ENCODE assay signal across 7 mouse cellular contexts in the genomic region with DNA sequence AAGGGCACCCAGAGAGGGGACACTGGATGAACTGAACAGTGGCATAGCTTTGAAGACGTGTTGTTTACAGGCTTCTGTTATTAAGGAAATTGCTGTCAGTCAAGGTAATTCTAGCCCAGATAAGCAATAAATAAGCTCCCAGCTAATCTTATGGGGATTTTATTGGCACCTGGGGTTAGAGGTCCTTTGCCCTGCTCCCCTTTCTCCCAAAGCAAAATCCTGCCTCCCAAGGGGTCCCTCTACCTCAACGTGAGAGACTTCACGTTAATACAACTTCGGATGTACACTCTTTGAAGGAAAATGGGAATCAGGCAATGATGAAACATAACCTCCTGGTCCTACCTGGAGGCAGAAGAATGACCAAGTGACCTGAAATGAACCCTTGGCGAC. TPM values are rescaled to one million over a fixed set of nuclear protein-coding genes. Genes with fewer than 3 reads are reported as not detected.
DNase-seq lines count a peak whose midpoint lies in the region; ATAC-seq and TF ChIP-seq lines count a peak whose summit lies in the region.

No protein-coding gene starts in this region.

- peak overlapping the region; percentile 87 for H3K4me2 ChIP-seq in forebrain, embryonic 13.5 days
- H3K4me2 ChIP-seq in limb, embryonic 14.5 days (replicated peaks; ENCODE audit: low read depth, low read length, severe bottlenecking) = peak overlapping the region; percentile 86
- H3K4me2 ChIP-seq in stomach, embryonic 16.5 days (ENCODE audit: low read depth, low read length) = peak overlapping the region; percentile 73

- H3K36me3 ChIP-seq in megakaryocyte, embryonic 14.5 days (replicated peaks; ENCODE audit: low read length) = peaks cover 44% of the 10 kb centered on the region
- no peaks in the 10 kb centered on the region for H3K36me3 ChIP-seq in forebrain, embryonic 13.5 days (ENCODE audit: poor library complexity, severe bottlenecking)
- H3K36me3 ChIP-seq in limb, embryonic 14.5 days (ENCODE audit: control insufficient read depth, insufficient read depth, low read length) = no peaks in the 10 kb centered on the region
- H3K36me3 ChIP-seq in stomach, embryonic 16.5 days (ENCODE audit: control insufficient read depth, insufficient read depth, low read length) = no peaks in the 10 kb centered on the region

- no peak for DNase-seq in limb, embryonic 14.5 days (ENCODE audit: low spot score)
- DNase-seq in Muller cell, postnatal 12 days (ENCODE audit: inconsistent ontology term) = no peak
- DNase-seq in ovary, postnatal 36 days (ENCODE audit: low spot score) = no peak

- H3K4me3 ChIP-seq in megakaryocyte, embryonic 14.5 days (replicated peaks) = peak overlapping the region; percentile 99
- H3K4me3 ChIP-seq in forebrain, embryonic 13.5 days = peak overlapping the region; percentile 48
- H3K4me3 ChIP-seq in limb, embryonic 14.5 days (replicated peaks; ENCODE audit: low read length) = peak overlapping the region; percentile 67
- H3K4me3 ChIP-seq in stomach, embryonic 16.5 days (replicated peaks; ENCODE audit: low read length) = peak overlapping the region; percentile 78

- no peak for TF ChIP-seq POLR2A in limb, embryonic 14.5 days (IDR thresholded peaks at IDR 0.05; ENCODE audit: borderline replicate concordance, extremely low read depth, insufficient read depth, insufficient read length)

- no peak overlapping the region for H3K27ac ChIP-seq in forebrain, embryonic 13.5 days
- H3K27ac ChIP-seq in limb, embryonic 14.5 days (replicated peaks; ENCODE audit: low read depth, low read length) = peak overlapping the region; percentile 90
- H3K27ac ChIP-seq in stomach, embryonic 16.5 days (ENCODE audit: low read length) = peak overlapping the region; percentile 98

- H3K9me3 ChIP-seq in megakaryocyte, embryonic 14.5 days = no peaks in the 10 kb centered on the region
- H3K9me3 ChIP-seq in forebrain, embryonic 13.5 days (replicated peaks) = no peaks in the 10 kb centered on the region
- H3K9me3 ChIP-seq in limb, embryonic 14.5 days (ENCODE audit: control insufficient read depth, low read length) = no peaks in the 10 kb centered on the region
- no peaks in the 10 kb centered on the region for H3K9me3 ChIP-seq in stomach, embryonic 16.5 days (replicated peaks; ENCODE audit: control insufficient read depth, low read length)

- WGBS in forebrain, embryonic 13.5 days = 10% methylated on average over 5 of the region's 5 CpGs
- WGBS in limb, embryonic 14.5 days = 5% methylated on average over 5 of the region's 5 CpGs
- 21% methylated on average over 5 of the region's 5 CpGs for whole genome bisulfite sequencing in stomach, embryonic 16.5 days

- H3K4me1 ChIP-seq in megakaryocyte, embryonic 14.5 days = peaks cover 60% of the 10 kb centered on the region
- H3K4me1 ChIP-seq in forebrain, embryonic 13.5 days = peaks cover 24% of the 10 kb centered on the region
- H3K4me1 ChIP-seq in limb, embryonic 14.5 days (ENCODE audit: control insufficient read depth, insufficient read depth, low read length) = peaks cover 52% of the 10 kb centered on the region
- H3K4me1 ChIP-seq in stomach, embryonic 16.5 days (ENCODE audit: control insufficient read depth, insufficient read depth, low read length) = peaks cover 35% of the 10 kb centered on the region

- H3K9ac ChIP-seq in forebrain, embryonic 13.5 days = 0 out of 2 replicates have a peak overlapping the region, but pooled peaks have one; percentile 45
- H3K9ac ChIP-seq in limb, embryonic 14.5 days (ENCODE audit: low read depth, low read length, severe bottlenecking) = peak overlapping the region; percentile 81; the same call in 1 of the 2 replicates
- peak overlapping the region; percentile 87 for H3K9ac ChIP-seq in stomach, embryonic 16.5 days (ENCODE audit: low read length)

- no peaks in the 10 kb centered on the region for H3K27me3 ChIP-seq in megakaryocyte, embryonic 14.5 days (replicated peaks)
- peaks cover 49% of the 10 kb centered on the region for H3K27me3 ChIP-seq in forebrain, embryonic 13.5 days
- H3K27me3 ChIP-seq in limb, embryonic 14.5 days (ENCODE audit: control insufficient read depth, insufficient read depth, low read length) = no peaks in the 10 kb centered on the region
- no peaks in the 10 kb centered on the region for H3K27me3 ChIP-seq in stomach, embryonic 16.5 days (ENCODE audit: control insufficient read depth, insufficient read depth, low read length)

- ATAC-seq in megakaryocyte, adult 5-6 weeks (ENCODE audit: poor library complexity, severe bottlenecking) = no peak
- no peak for ATAC-seq in forebrain, embryonic 13.5 days
- ATAC-seq in limb, embryonic 14.5 days (ENCODE audit: low FRiP score, low read depth) = no peak
- ATAC-seq in stomach, embryonic 16.5 days (ENCODE audit: insufficient read depth, low FRiP score) = no peak

RNA-seq across cellular contexts. Expression of a gene that starts 0.9 kb away (rescaled TPM):
- 44.7 and 211 TPM in 2 replicates for polyA plus RNA-seq in megakaryocyte, embryonic 14.5 days (2012; ENCODE audit: insufficient read depth, low replicate concordance)
- 49.7 and 49.8 TPM in 2 replicates for total RNA-seq in megakaryocyte, adult 5-6 weeks (2015)
- 60.0 and 61.4 TPM in 2 replicates for total RNA-seq in megakaryocyte, adult 5-6 weeks (2017)
- polyA plus RNA-seq in forebrain, embryonic 13.5 days (2015; fragmentation: Nextera tagmentation; extraction: Ambion mirVana) = 5.9 and 6.8 TPM in 2 replicates
- polyA plus RNA-seq in limb, embryonic 14.5 days (2012; rRNA removed) = 69.7 and 80.0 TPM in 2 replicates
- polyA plus RNA-seq in limb, embryonic 14.5 days (2014; fragmentation: Nextera tagmentation; extraction: Ambion mirVana) = 121 and 134 TPM in 2 replicates
- polyA plus RNA-seq in stomach, embryonic 16.5 days (2015; fragmentation: Nextera tagmentation; extraction: Ambion mirVana) = 118 and 119 TPM in 2 replicates

Comparison
In these comparisons a context has a peak if more than half of its experiments do, and no peak if none do; other contexts are left out.
1. H3K4me3 ChIP-seq: peak in every context shown above with its lines; median percentile 99 in megakaryocyte, embryonic 14.5 days; 78 in stomach, embryonic 16.5 days; 67 in limb, embryonic 14.5 days; 48 in forebrain, embryonic 13.5 days.